Mouse (Mus musculus): ENCODE measurements around the gene Adamts10.
A peak's percentile ranks its signal among the peaks of the same experiment; 100 is the strongest.

The Adamts10 gene

GRCm38 (mm10) chr17:33539106-33539675 is 15.2 kb downstream of the Adamts10 start:
- Histone ChIP-seq H3K27me3 (ENCODE audit: insufficient read depth, low read length) (no peaks in the 10 kb centered on the region), H3K9me3 (ENCODE audit: low read length) (no peaks in the 10 kb centered on the region), H3K4me3 (replicated peaks; ENCODE audit: low read length) (no peak overlapping the region), H3K36me3 (ENCODE audit: insufficient read depth, low read length) (peaks cover 26% of the 10 kb centered on the region), H3K4me1 (replicated peaks; ENCODE audit: low read depth, low read length) (no peaks in the 10 kb centered on the region)
- TF ChIP-seq CTCF (conservative IDR thresholded peaks at IDR 0.05; ENCODE audit: low read length) (peak; percentile 77), POU5F1 (IDR thresholded peaks at IDR 0.05; ENCODE audit: borderline replicate concordance, low read length) (no peak), NANOG (IDR thresholded peaks at IDR 0.05; ENCODE audit: borderline replicate concordance, low read length) (no peak)

DNA sequence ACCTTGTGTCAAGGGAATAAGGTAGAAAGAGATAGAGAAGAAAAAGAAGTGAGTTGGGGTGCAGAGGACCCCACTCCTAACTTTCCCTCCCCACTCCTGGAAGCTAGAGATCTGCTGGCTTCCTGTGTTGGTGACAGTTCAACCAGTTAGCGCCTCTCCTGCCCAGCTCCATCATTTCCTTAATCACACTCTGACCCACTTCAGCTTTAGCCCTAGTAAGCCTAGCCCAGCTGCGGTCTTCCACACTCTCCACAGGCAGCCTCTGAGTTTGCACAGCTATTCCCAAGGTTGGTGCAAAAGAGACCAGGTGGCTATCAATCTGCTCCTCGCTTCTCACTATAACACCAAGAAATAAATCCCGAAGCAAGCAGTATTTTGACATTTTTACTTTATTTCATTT is 15.9 kb downstream of the Adamts10 start:
- H3K9me3 ChIP-seq (ENCODE audit: low read length): no peaks in the 10 kb centered on the region
- H3K4me3 ChIP-seq (replicated peaks; ENCODE audit: low read length): no peak overlapping the region
- H3K4me1 ChIP-seq (replicated peaks; ENCODE audit: low read depth, low read length): no peaks in the 10 kb centered on the region
- no peak for TF ChIP-seq POU5F1 (IDR thresholded peaks at IDR 0.05; ENCODE audit: borderline replicate concordance, low read length)
- TF ChIP-seq NANOG (IDR thresholded peaks at IDR 0.05; ENCODE audit: borderline replicate concordance, low read length): no peak
- no peak for TF ChIP-seq CTCF (conservative IDR thresholded peaks at IDR 0.05; ENCODE audit: low read length)
- no peaks in the 10 kb centered on the region for H3K27me3 ChIP-seq (ENCODE audit: insufficient read depth, low read length)
- peaks cover 31% of the 10 kb centered on the region for H3K36me3 ChIP-seq (ENCODE audit: insufficient read depth, low read length)

- H3K27me3 ChIP-seq (ENCODE audit: insufficient read depth, low read length): no peaks in the 10 kb centered on the region
- H3K36me3 ChIP-seq (ENCODE audit: insufficient read depth, low read length): peaks cover 29% of the 10 kb centered on the region
- no peaks in the 10 kb centered on the region for H3K9me3 ChIP-seq (ENCODE audit: low read length)
- peaks cover 22% of the 10 kb centered on the region for H3K4me1 ChIP-seq (replicated peaks; ENCODE audit: low read depth, low read length)
- no peak overlapping the region for H3K4me3 ChIP-seq (replicated peaks; ENCODE audit: low read length)
- no peak for TF ChIP-seq NANOG (IDR thresholded peaks at IDR 0.05; ENCODE audit: borderline replicate concordance, low read length)
- no peak for TF ChIP-seq POU5F1 (IDR thresholded peaks at IDR 0.05; ENCODE audit: borderline replicate concordance, low read length)
- no peak for TF ChIP-seq CTCF (conservative IDR thresholded peaks at IDR 0.05; ENCODE audit: low read length)
Observed at GRCm38 (mm10) chr17:33549212-33549611, 25.2 kb downstream of the Adamts10 start.

- no peaks in the 10 kb centered on the region for H3K27me3 ChIP-seq (ENCODE audit: insufficient read depth, low read length)
- no peak overlapping the region for H3K4me3 ChIP-seq (replicated peaks; ENCODE audit: low read length)
- TF ChIP-seq NANOG (IDR thresholded peaks at IDR 0.05; ENCODE audit: borderline replicate concordance, low read length): no peak
- no peak for TF ChIP-seq CTCF (conservative IDR thresholded peaks at IDR 0.05; ENCODE audit: low read length)
- TF ChIP-seq POU5F1 (IDR thresholded peaks at IDR 0.05; ENCODE audit: borderline replicate concordance, low read length): no peak
- H3K9me3 ChIP-seq (ENCODE audit: low read length): no peaks in the 10 kb centered on the region
- peaks cover 22% of the 10 kb centered on the region for H3K4me1 ChIP-seq (replicated peaks; ENCODE audit: low read depth, low read length)
- H3K36me3 ChIP-seq (ENCODE audit: insufficient read depth, low read length): peaks cover 21% of the 10 kb centered on the region
Observed at GRCm38 (mm10) chr17:33550388-33550787, 26.4 kb downstream of the Adamts10 start.

- Histone ChIP-seq H3K9me3 (ENCODE audit: low read length) (no peaks in the 10 kb centered on the region), H3K4me1 (replicated peaks; ENCODE audit: low read depth, low read length) (peaks cover 22% of the 10 kb centered on the region), H3K36me3 (ENCODE audit: insufficient read depth, low read length) (peaks cover 16% of the 10 kb centered on the region), H3K27me3 (ENCODE audit: insufficient read depth, low read length) (peaks cover 12% of the 10 kb centered on the region), H3K4me3 (replicated peaks; ENCODE audit: low read length) (no peak overlapping the region)
- TF ChIP-seq CTCF (conservative IDR thresholded peaks at IDR 0.05; ENCODE audit: low read length) (no peak), NANOG (IDR thresholded peaks at IDR 0.05; ENCODE audit: borderline replicate concordance, low read length) (no peak), POU5F1 (IDR thresholded peaks at IDR 0.05; ENCODE audit: borderline replicate concordance, low read length) (no peak)
Observed at GRCm38 (mm10) chr17:33552113-33552512, 28.1 kb downstream of the Adamts10 start.

GRCm38 (mm10) chr17:33552964-33553363 is 29.0 kb downstream of the Adamts10 start:
- no peak overlapping the region for H3K4me3 ChIP-seq (replicated peaks; ENCODE audit: low read length)
- H3K27me3 ChIP-seq (ENCODE audit: insufficient read depth, low read length): peaks cover 12% of the 10 kb centered on the region
- no peaks in the 10 kb centered on the region for H3K9me3 ChIP-seq (ENCODE audit: low read length)
- peaks cover 22% of the 10 kb centered on the region for H3K4me1 ChIP-seq (replicated peaks; ENCODE audit: low read depth, low read length)
- no peak for TF ChIP-seq NANOG (IDR thresholded peaks at IDR 0.05; ENCODE audit: borderline replicate concordance, low read length)
- no peak for TF ChIP-seq POU5F1 (IDR thresholded peaks at IDR 0.05; ENCODE audit: borderline replicate concordance, low read length)
- TF ChIP-seq CTCF (conservative IDR thresholded peaks at IDR 0.05; ENCODE audit: low read length): peak; percentile 94
- H3K36me3 ChIP-seq (ENCODE audit: insufficient read depth, low read length): peaks cover 16% of the 10 kb centered on the region

DNA sequence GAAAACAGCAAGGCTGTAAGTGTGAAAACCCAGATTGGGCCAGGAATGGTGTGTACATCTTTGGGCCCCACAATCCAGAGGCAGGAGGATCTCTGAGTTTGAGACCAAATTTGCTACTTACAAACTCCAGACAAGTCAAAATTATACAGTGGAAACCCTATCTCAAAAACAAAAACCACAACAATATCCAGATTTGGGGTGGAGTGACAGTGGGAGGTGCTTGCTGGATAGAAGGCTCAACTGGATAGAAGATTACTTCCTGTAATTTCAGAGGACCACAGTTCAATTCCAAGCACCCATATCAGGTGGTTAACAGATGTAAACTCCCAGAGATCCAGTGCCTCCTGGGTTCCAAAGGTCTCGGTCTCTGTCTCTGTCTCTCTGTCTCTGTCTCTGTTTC is 30.5 kb downstream of the Adamts10 start:
- H3K36me3 ChIP-seq (ENCODE audit: insufficient read depth, low read length): peaks cover 5% of the 10 kb centered on the region
- H3K9me3 ChIP-seq (ENCODE audit: low read length): no peaks in the 10 kb centered on the region
- no peak overlapping the region for H3K4me3 ChIP-seq (replicated peaks; ENCODE audit: low read length)
- H3K4me1 ChIP-seq (replicated peaks; ENCODE audit: low read depth, low read length): peaks cover 22% of the 10 kb centered on the region
- TF ChIP-seq CTCF (conservative IDR thresholded peaks at IDR 0.05; ENCODE audit: low read length) (no peak), POU5F1 (IDR thresholded peaks at IDR 0.05; ENCODE audit: borderline replicate concordance, low read length) (no peak), NANOG (IDR thresholded peaks at IDR 0.05; ENCODE audit: borderline replicate concordance, low read length) (no peak)
- peaks cover 12% of the 10 kb centered on the region for H3K27me3 ChIP-seq (ENCODE audit: insufficient read depth, low read length)

- Histone ChIP-seq H3K36me3 (ENCODE audit: insufficient read depth, low read length) (0 out of 2 replicates have a peak, but pooled peaks cover 2% of the 10 kb centered on the region), H3K4me3 (replicated peaks; ENCODE audit: low read length) (no peak within 1 kb of the TSS), H3K9me3 (ENCODE audit: low read length) (no peaks in the 10 kb centered on the region), H3K27me3 (ENCODE audit: insufficient read depth, low read length) (peaks cover 12% of the 10 kb centered on the region), H3K4me1 (replicated peaks; ENCODE audit: low read depth, low read length) (peaks cover 21% of the 10 kb centered on the region)
- TF ChIP-seq NANOG (IDR thresholded peaks at IDR 0.05; ENCODE audit: borderline replicate concordance, low read length) (no peak), CTCF (conservative IDR thresholded peaks at IDR 0.05; ENCODE audit: low read length) (no peak), POU5F1 (IDR thresholded peaks at IDR 0.05; ENCODE audit: borderline replicate concordance, low read length) (no peak)
Observed at GRCm38 (mm10) chr17:33555223-33555855, 31.3 kb downstream of the Adamts10 start, which contains the start of gene Myo1f. Gene Myo1f (plus strand): TSS chr17:33555707.

Measured in E14TG2a.4 (cell line).